Mouse (Mus musculus) liver, adult 2 months (tissue): ENCODE results near the gene Tmc1. TPM values are rescaled to one million over a fixed set of nuclear protein-coding genes. Genes with fewer than 3 reads are reported as not detected.

Experiments
- DNase-seq: peaks from one replicate; pipeline ENCODE4 v3.0.0-alpha.2; 2011; ENCODE audit warnings: low read depth, low spot score; ENCODE audit errors: extremely low read depth
- H3K27ac ChIP-seq: fragments of 200-500 bp; replicated peaks from 2 replicates; pipeline ENCODE4 v1.5.1; 2012; ENCODE audit warnings: low read depth, mild to moderate bottlenecking, control low read depth, inconsistent platforms, low read length; ENCODE audit not compliant: insufficient read depth
- H3K27me3 ChIP-seq: fragments of 200-500 bp; 2 replicates; pipeline ENCODE4 v1.6.1; 2012; ENCODE audit warnings: mild to moderate bottlenecking, moderate library complexity, low read length, inconsistent platforms; ENCODE audit not compliant: control insufficient read depth, insufficient read depth
- H3K36me3 ChIP-seq: fragments of 200-500 bp; 2 replicates; pipeline ENCODE4 v1.6.1; 2012; ENCODE audit warnings: low read length, inconsistent platforms; ENCODE audit not compliant: control insufficient read depth, insufficient read depth
- H3K4me1 ChIP-seq: fragments of 200-500 bp; 2 replicates; pipeline ENCODE4 v1.6.1; 2011; ENCODE audit warnings: low read length; ENCODE audit not compliant: control insufficient read depth, insufficient read depth
- H3K4me3 ChIP-seq: fragments of 200-500 bp; 2 replicates; pipeline ENCODE4 v1.5.1; 2011; ENCODE audit warnings: low read depth, mild to moderate bottlenecking, control low read depth, low read length, moderate library complexity; ENCODE audit not compliant: insufficient read depth
- H3K79me2 ChIP-seq: fragments of 200-500 bp; 2 replicates; pipeline ENCODE4 v1.6.1; 2012; ENCODE audit warnings: inconsistent platforms, mild to moderate bottlenecking, low read length, moderate library complexity; ENCODE audit not compliant: control insufficient read depth, insufficient read depth
- H3K9ac ChIP-seq: fragments of 200-500 bp; 2 replicates; pipeline ENCODE4 v1.6.1; 2012; ENCODE audit warnings: low read depth, mild to moderate bottlenecking, control low read depth, inconsistent platforms, low read length
- CTCF ChIP-seq: fragments of 200-500 bp; IDR thresholded peaks from 2 replicates; pipeline ENCODE4 v1.5.1; 2011; ENCODE audit warnings: low read depth, low read length, control low read depth
- POLR2A ChIP-seq: fragments of 200-500 bp; IDR thresholded peaks from 2 replicates; pipeline ENCODE4 v1.6.1; 2011; ENCODE audit warnings: low read length, control low read depth; ENCODE audit not compliant: insufficient read depth; ENCODE audit errors: extremely low read depth
- WGBS: fragments of 180-500 bp; shearing (Covaris S2); methylation state at CpG from one replicate; pipeline ENCODE4 v1.1.7; 2018; 5-methylcytosine and 5-hydroxymethylcytosine counted together
- polyA plus RNA-seq: library from polyadenylated mRNA; depleted of rRNA; stranded (reverse); fragments of >200 nt; gene quantifications from 2 replicates; pipeline ENCODE4 v1.2.3, GENCODE M21; 2012
- total RNA-seq: library from RNA; depleted of rRNA; stranded (reverse); fragments of >200 nt; gene quantifications from 2 replicates; pipeline ENCODE4 v1.2.3, GENCODE M21; 2014

Gene Tmc1
- total and polyA plus RNA-seq, 2 experiments = not detected

DNA sequence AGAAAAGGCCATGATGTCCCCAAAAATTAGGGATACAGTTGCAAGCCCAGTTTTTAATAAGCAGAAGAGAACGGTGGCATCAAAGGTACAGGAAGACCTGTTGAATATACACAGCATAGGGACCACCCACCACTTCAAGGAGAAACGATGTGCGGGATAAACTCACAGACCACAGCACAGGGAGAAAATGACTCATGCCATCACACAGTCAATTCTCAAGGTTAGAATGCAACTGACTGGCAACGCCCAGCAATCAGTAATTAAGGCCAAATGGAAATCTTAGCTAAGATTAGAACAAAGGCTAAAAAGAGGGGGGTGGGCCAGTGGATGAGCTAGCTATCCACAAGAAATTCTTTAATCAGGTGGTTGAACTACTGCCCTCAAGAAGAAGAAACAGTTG is 9.6 kb downstream of the Tmc1 start:
- Histone ChIP-seq H3K4me1 (no peaks in the 10 kb centered on the region), H3K9ac (no peak overlapping the region), H3K36me3 (no peaks in the 10 kb centered on the region), H3K27me3 (no peaks in the 10 kb centered on the region), H3K27ac (no peak overlapping the region), H3K4me3 (no peak overlapping the region), H3K79me2 (no peaks in the 10 kb centered on the region)
- DNase-seq = no peak
- 76% methylated on average over 4 of the region's 4 CpGs for WGBS
- no peak for TF ChIP-seq POLR2A
- no peak for TF ChIP-seq CTCF

- no peak for DNase-seq
- Histone ChIP-seq H3K9ac (no peak overlapping the region), H3K4me3 (no peak overlapping the region), H3K27ac (no peak overlapping the region), H3K4me1 (peaks cover 1% of the 10 kb centered on the region; the same call in 1 of the 2 replicates), H3K79me2 (no peaks in the 10 kb centered on the region), H3K27me3 (no peaks in the 10 kb centered on the region; the same call in 1 of the 2 replicates), H3K36me3 (no peaks in the 10 kb centered on the region)
- no peak for TF ChIP-seq POLR2A
- no peak for TF ChIP-seq CTCF
- WGBS = 51% methylated on average over 7 of the region's 7 CpGs
Observed at GRCm38 (mm10) chr19:20924282-20924681, 29.7 kb downstream of the Tmc1 start.

- H3K27me3 ChIP-seq = no peaks in the 10 kb centered on the region; the same call in 1 of the 2 replicates
- no peak overlapping the region for H3K9ac ChIP-seq
- TF ChIP-seq CTCF = no peak
- no peaks in the 10 kb centered on the region for H3K36me3 ChIP-seq
- 36% methylated on average over 10 of the region's 10 CpGs for WGBS
- peaks cover 1% of the 10 kb centered on the region; the same call in 1 of the 2 replicates for H3K4me1 ChIP-seq
- H3K27ac ChIP-seq = no peak overlapping the region
- no peak for DNase-seq
- no peak overlapping the region for H3K4me3 ChIP-seq
- H3K79me2 ChIP-seq = no peaks in the 10 kb centered on the region
Observed at GRCm38 (mm10) chr19:20923336-20924211, 30.4 kb downstream of the Tmc1 start.

GRCm38 (mm10) chr19:20918241-20918640 is 35.8 kb downstream of the Tmc1 start:
- no peak for TF ChIP-seq CTCF
- no peak for TF ChIP-seq POLR2A
- Histone ChIP-seq H3K36me3 (no peaks in the 10 kb centered on the region), H3K9ac (no peak overlapping the region), H3K27me3 (no peaks in the 10 kb centered on the region), H3K27ac (no peak overlapping the region), H3K4me1 (no peaks in the 10 kb centered on the region), H3K79me2 (no peaks in the 10 kb centered on the region), H3K4me3 (no peak overlapping the region)
- 88% methylated on average over 4 of the region's 4 CpGs for WGBS
- no peak for DNase-seq

- Histone ChIP-seq H3K27me3 (no peaks in the 10 kb centered on the region), H3K79me2 (no peaks in the 10 kb centered on the region), H3K27ac (no peak overlapping the region), H3K9ac (no peak overlapping the region), H3K36me3 (no peaks in the 10 kb centered on the region), H3K4me3 (no peak overlapping the region), H3K4me1 (no peaks in the 10 kb centered on the region)
- TF ChIP-seq POLR2A (no peak), CTCF (no peak)
- 81% methylated on average over 2 of the region's 2 CpGs for WGBS
- no peak for DNase-seq
Observed at GRCm38 (mm10) chr19:20915151-20915550, 38.9 kb downstream of the Tmc1 start.

- no peaks in the 10 kb centered on the region for H3K27me3 ChIP-seq
- no peaks in the 10 kb centered on the region for H3K36me3 ChIP-seq
- WGBS = 78% methylated on average over 5 of the region's 5 CpGs
- H3K9ac ChIP-seq = no peak overlapping the region
- no peaks in the 10 kb centered on the region for H3K79me2 ChIP-seq
- no peaks in the 10 kb centered on the region for H3K4me1 ChIP-seq
- H3K4me3 ChIP-seq = no peak overlapping the region
- TF ChIP-seq POLR2A = no peak
- no peak for TF ChIP-seq CTCF
- no peak overlapping the region for H3K27ac ChIP-seq
- DNase-seq = no peak
Observed at GRCm38 (mm10) chr19:20910356-20910755, 43.6 kb downstream of the Tmc1 start.
